Mouse (Mus musculus): ENCODE measurements around the gene Ccdc175. TPM values are rescaled to one million over a fixed set of nuclear protein-coding genes. Genes with fewer than 3 reads are reported as not detected.

Ccdc175 gene
- polyA plus RNA-seq, 1 experiment = not detected

- H3K27me3 ChIP-seq (ENCODE audit: control insufficient read depth, insufficient read depth, insufficient read length) = peaks cover 3% of the 10 kb centered on the region
- H3K36me3 ChIP-seq (ENCODE audit: control insufficient read depth, insufficient read depth) = no peaks in the 10 kb centered on the region
- H3K79me3 ChIP-seq (ENCODE audit: low read depth) = no peaks in the 10 kb centered on the region
- TF ChIP-seq MYOD1 (IDR thresholded peaks at IDR 0.05; ENCODE audit: control insufficient read depth, insufficient read length, low read depth) (no peak), CEBPB (IDR thresholded peaks at IDR 0.05; ENCODE audit: low read depth) (no peak), CTCF (IDR thresholded peaks at IDR 0.05; ENCODE audit: control insufficient read depth, insufficient read depth, insufficient read length) (no peak), MYOG (IDR thresholded peaks at IDR 0.05; ENCODE audit: control insufficient read depth, extremely low read depth, insufficient read length) (no peak), FOSL1 (IDR thresholded peaks at IDR 0.05; ENCODE audit: insufficient read depth, low read length, poor library complexity, severe bottlenecking) (no peak), USF1 (IDR thresholded peaks at IDR 0.05; ENCODE audit: low read depth) (no peak), MAX (IDR thresholded peaks at IDR 0.05) (no peak)
- H3K4me3 ChIP-seq (ENCODE audit: insufficient read depth, poor library complexity, severe bottlenecking) = no peak overlapping the region
- H3ac ChIP-seq (ENCODE audit: control insufficient read depth, insufficient read length, low read depth) = no peak overlapping the region
- H3K79me2 ChIP-seq (ENCODE audit: control insufficient read depth, insufficient read depth) = no peaks in the 10 kb centered on the region
Measured at GRCm38 (mm10) chr12:72197434-72197833, 12.6 kb upstream of the Ccdc175 start.

DNA sequence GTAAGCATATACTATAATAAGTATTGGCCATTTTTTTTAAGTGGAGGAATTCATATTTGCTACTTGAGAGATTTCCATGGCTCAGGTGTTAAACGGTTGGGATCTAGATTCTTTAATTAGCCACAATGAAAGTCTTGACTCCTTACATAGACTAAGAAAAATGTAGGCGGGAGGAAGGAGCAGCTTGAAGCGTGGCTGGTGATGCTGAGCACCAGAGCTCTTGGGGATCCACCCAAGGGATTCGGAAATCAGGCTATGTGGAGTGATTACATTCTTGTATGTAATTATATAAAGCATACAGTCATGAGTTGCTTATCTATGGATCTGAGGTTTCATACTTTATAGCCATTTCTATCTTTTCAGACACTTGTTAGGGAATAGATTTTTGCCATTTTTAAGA lies 5.3 kb downstream of the Ccdc175 start:
- Histone ChIP-seq H3K36me3 (ENCODE audit: control insufficient read depth, insufficient read depth) (no peaks in the 10 kb centered on the region), H3ac (ENCODE audit: control insufficient read depth, insufficient read length, low read depth) (no peak overlapping the region), H3K79me2 (ENCODE audit: control insufficient read depth, insufficient read depth) (no peaks in the 10 kb centered on the region), H3K4me3 (ENCODE audit: insufficient read depth, poor library complexity, severe bottlenecking) (no peak overlapping the region), H3K79me3 (ENCODE audit: low read depth) (no peaks in the 10 kb centered on the region), H3K27me3 (ENCODE audit: control insufficient read depth, insufficient read depth, insufficient read length) (peaks cover under 1% of the 10 kb centered on the region)
- TF ChIP-seq CTCF (IDR thresholded peaks at IDR 0.05; ENCODE audit: control insufficient read depth, insufficient read depth, insufficient read length) (no peak), CEBPB (IDR thresholded peaks at IDR 0.05; ENCODE audit: low read depth) (no peak), USF1 (IDR thresholded peaks at IDR 0.05; ENCODE audit: low read depth) (no peak), FOSL1 (IDR thresholded peaks at IDR 0.05; ENCODE audit: insufficient read depth, low read length, poor library complexity, severe bottlenecking) (no peak), MAX (IDR thresholded peaks at IDR 0.05) (no peak), MYOD1 (IDR thresholded peaks at IDR 0.05; ENCODE audit: control insufficient read depth, insufficient read length, low read depth) (no peak), MYOG (IDR thresholded peaks at IDR 0.05; ENCODE audit: control insufficient read depth, extremely low read depth, insufficient read length) (no peak)

GRCm38 (mm10) chr12:72178322-72178721 lies 6.5 kb downstream of the Ccdc175 start:
- H3K79me2 ChIP-seq (ENCODE audit: control insufficient read depth, insufficient read depth) = no peaks in the 10 kb centered on the region
- no peaks in the 10 kb centered on the region for H3K36me3 ChIP-seq (ENCODE audit: control insufficient read depth, insufficient read depth)
- H3K27me3 ChIP-seq (ENCODE audit: control insufficient read depth, insufficient read depth, insufficient read length) = no peaks in the 10 kb centered on the region
- no peak overlapping the region for H3K4me3 ChIP-seq (ENCODE audit: insufficient read depth, poor library complexity, severe bottlenecking)
- no peak for TF ChIP-seq USF1 (IDR thresholded peaks at IDR 0.05; ENCODE audit: low read depth)
- TF ChIP-seq MYOD1 (IDR thresholded peaks at IDR 0.05; ENCODE audit: control insufficient read depth, insufficient read length, low read depth) = no peak
- no peak for TF ChIP-seq CTCF (IDR thresholded peaks at IDR 0.05; ENCODE audit: control insufficient read depth, insufficient read depth, insufficient read length)
- no peak for TF ChIP-seq CEBPB (IDR thresholded peaks at IDR 0.05; ENCODE audit: low read depth)
- no peak for TF ChIP-seq MYOG (IDR thresholded peaks at IDR 0.05; ENCODE audit: control insufficient read depth, extremely low read depth, insufficient read length)
- TF ChIP-seq MAX (IDR thresholded peaks at IDR 0.05) = no peak
- TF ChIP-seq FOSL1 (IDR thresholded peaks at IDR 0.05; ENCODE audit: insufficient read depth, low read length, poor library complexity, severe bottlenecking) = no peak
- H3K79me3 ChIP-seq (ENCODE audit: low read depth) = no peaks in the 10 kb centered on the region
- H3ac ChIP-seq (ENCODE audit: control insufficient read depth, insufficient read length, low read depth) = no peak overlapping the region

GRCm38 (mm10) chr12:72158421-72158820 lies 26.4 kb downstream of the Ccdc175 start:
- Histone ChIP-seq H3K27me3 (ENCODE audit: control insufficient read depth, insufficient read depth, insufficient read length) (no peaks in the 10 kb centered on the region), H3K79me3 (ENCODE audit: low read depth) (no peaks in the 10 kb centered on the region), H3K4me3 (ENCODE audit: insufficient read depth, poor library complexity, severe bottlenecking) (no peak overlapping the region), H3ac (ENCODE audit: control insufficient read depth, insufficient read length, low read depth) (no peak overlapping the region), H3K79me2 (ENCODE audit: control insufficient read depth, insufficient read depth) (no peaks in the 10 kb centered on the region), H3K36me3 (ENCODE audit: control insufficient read depth, insufficient read depth) (no peaks in the 10 kb centered on the region)
- TF ChIP-seq CTCF (IDR thresholded peaks at IDR 0.05; ENCODE audit: control insufficient read depth, insufficient read depth, insufficient read length) = no peak
- TF ChIP-seq MYOG (IDR thresholded peaks at IDR 0.05; ENCODE audit: control insufficient read depth, extremely low read depth, insufficient read length) = no peak
- TF ChIP-seq FOSL1 (IDR thresholded peaks at IDR 0.05; ENCODE audit: insufficient read depth, low read length, poor library complexity, severe bottlenecking) = no peak
- no peak for TF ChIP-seq MAX (IDR thresholded peaks at IDR 0.05)
- no peak for TF ChIP-seq MYOD1 (IDR thresholded peaks at IDR 0.05; ENCODE audit: control insufficient read depth, insufficient read length, low read depth)
- TF ChIP-seq USF1 (IDR thresholded peaks at IDR 0.05; ENCODE audit: low read depth) = no peak
- no peak for TF ChIP-seq CEBPB (IDR thresholded peaks at IDR 0.05; ENCODE audit: low read depth)

- no peaks in the 10 kb centered on the region for H3K27me3 ChIP-seq (ENCODE audit: control insufficient read depth, insufficient read depth, insufficient read length)
- H3K79me3 ChIP-seq (ENCODE audit: low read depth) = no peaks in the 10 kb centered on the region
- H3K4me3 ChIP-seq (ENCODE audit: insufficient read depth, poor library complexity, severe bottlenecking) = no peak overlapping the region
- no peak for TF ChIP-seq USF1 (IDR thresholded peaks at IDR 0.05; ENCODE audit: low read depth)
- TF ChIP-seq CTCF (IDR thresholded peaks at IDR 0.05; ENCODE audit: control insufficient read depth, insufficient read depth, insufficient read length) = no peak
- TF ChIP-seq CEBPB (IDR thresholded peaks at IDR 0.05; ENCODE audit: low read depth) = no peak
- TF ChIP-seq MAX (IDR thresholded peaks at IDR 0.05) = no peak
- TF ChIP-seq MYOD1 (IDR thresholded peaks at IDR 0.05; ENCODE audit: control insufficient read depth, insufficient read length, low read depth) = no peak
- no peak for TF ChIP-seq FOSL1 (IDR thresholded peaks at IDR 0.05; ENCODE audit: insufficient read depth, low read length, poor library complexity, severe bottlenecking)
- no peak for TF ChIP-seq MYOG (IDR thresholded peaks at IDR 0.05; ENCODE audit: control insufficient read depth, extremely low read depth, insufficient read length)
- no peaks in the 10 kb centered on the region for H3K79me2 ChIP-seq (ENCODE audit: control insufficient read depth, insufficient read depth)
- H3K36me3 ChIP-seq (ENCODE audit: control insufficient read depth, insufficient read depth) = no peaks in the 10 kb centered on the region
- no peak overlapping the region for H3ac ChIP-seq (ENCODE audit: control insufficient read depth, insufficient read length, low read depth)
Measured at GRCm38 (mm10) chr12:72150786-72151185, 34.0 kb downstream of the Ccdc175 start.

DNA sequence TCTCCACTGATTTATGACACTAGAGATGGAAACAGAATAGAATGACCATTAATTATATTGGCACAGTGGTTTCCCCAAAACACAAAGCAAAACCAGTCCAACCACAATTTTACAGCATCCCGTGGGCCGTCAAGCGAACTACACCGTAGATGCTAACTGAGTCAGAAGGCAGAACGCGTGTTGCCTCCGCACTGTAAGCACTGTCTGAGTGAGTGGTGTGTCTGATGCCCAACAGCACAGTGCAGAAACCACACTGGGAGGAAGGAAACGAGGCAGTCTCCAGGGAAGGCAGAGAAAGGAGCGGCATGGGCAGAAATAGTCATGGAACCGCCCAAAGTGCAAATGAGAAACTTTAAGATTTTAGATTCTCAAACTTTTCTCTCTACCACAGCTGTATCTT lies 55.6 kb downstream of the Ccdc175 start:
- Histone ChIP-seq H3K4me3 (ENCODE audit: insufficient read depth, poor library complexity, severe bottlenecking) (no peak overlapping the region), H3K79me2 (ENCODE audit: control insufficient read depth, insufficient read depth) (no peaks in the 10 kb centered on the region), H3ac (ENCODE audit: control insufficient read depth, insufficient read length, low read depth) (no peak overlapping the region), H3K79me3 (ENCODE audit: low read depth) (no peaks in the 10 kb centered on the region), H3K27me3 (ENCODE audit: control insufficient read depth, insufficient read depth, insufficient read length) (peaks cover 4% of the 10 kb centered on the region), H3K36me3 (ENCODE audit: control insufficient read depth, insufficient read depth) (no peaks in the 10 kb centered on the region)
- TF ChIP-seq CTCF (IDR thresholded peaks at IDR 0.05; ENCODE audit: control insufficient read depth, insufficient read depth, insufficient read length) = no peak
- TF ChIP-seq FOSL1 (IDR thresholded peaks at IDR 0.05; ENCODE audit: insufficient read depth, low read length, poor library complexity, severe bottlenecking) = no peak
- no peak for TF ChIP-seq MYOD1 (IDR thresholded peaks at IDR 0.05; ENCODE audit: control insufficient read depth, insufficient read length, low read depth)
- no peak for TF ChIP-seq USF1 (IDR thresholded peaks at IDR 0.05; ENCODE audit: low read depth)
- no peak for TF ChIP-seq MYOG (IDR thresholded peaks at IDR 0.05; ENCODE audit: control insufficient read depth, extremely low read depth, insufficient read length)
- no peak for TF ChIP-seq CEBPB (IDR thresholded peaks at IDR 0.05; ENCODE audit: low read depth)
- no peak for TF ChIP-seq MAX (IDR thresholded peaks at IDR 0.05)
